Mouse (Mus musculus): Measurements from ENCODE around the gene Npepps. TPM values are rescaled to one million over a fixed set of nuclear protein-coding genes. Genes with fewer than 3 reads are reported as not detected.
"Not testable (repeated sequence)": the region's sequence is repeated elsewhere in the genome, so short reads cannot be mapped to it uniquely, and the experiment has no call there.

The Npepps gene
- total RNA-seq (2014; rRNA removed) (12.2 and 21.2 TPM in 2 replicates), polyA plus RNA-seq (2012; rRNA removed) (7.1 and 9.1 TPM in 2 replicates)

DNA sequence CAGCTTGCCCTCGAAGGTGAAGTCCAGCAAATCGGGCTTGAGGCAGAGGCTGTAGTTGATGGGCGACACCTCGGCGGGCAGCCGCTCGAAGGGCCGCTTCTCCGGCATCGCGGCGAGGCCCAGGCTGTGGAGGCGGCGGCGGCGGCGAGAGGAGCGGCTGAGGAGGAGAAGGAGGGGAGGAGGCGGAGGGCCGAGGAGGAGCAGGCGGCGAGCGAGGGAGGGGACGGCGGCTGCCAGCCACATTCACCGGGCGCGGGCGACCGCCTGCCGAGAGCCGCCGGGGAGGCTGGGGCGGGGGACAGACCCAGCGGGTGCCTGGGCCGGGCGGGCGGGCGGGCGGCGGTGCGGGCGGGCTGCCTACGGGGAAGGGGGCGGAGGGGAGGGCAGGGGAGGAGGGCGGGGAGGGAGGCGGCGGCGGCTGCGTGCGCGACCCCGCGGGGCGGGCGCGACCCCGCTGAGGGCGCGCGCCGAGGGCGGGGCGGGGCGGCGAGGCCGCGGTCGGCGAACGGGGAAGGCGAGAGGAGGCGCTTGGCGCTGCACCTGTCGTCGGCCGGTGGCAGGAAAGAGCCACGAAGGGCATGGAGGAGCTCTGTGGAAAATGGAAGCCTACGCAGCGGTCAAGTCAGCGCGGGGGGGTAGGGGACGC lies at the start of gene Npepps:
Npepps (minus strand) TSS at position 423 of the 646 bp plus-strand sequence.
- peak within 1 kb of the TSS; percentile 62 for H3K27ac ChIP-seq (replicated peaks; ENCODE audit: insufficient read depth, low read depth, low read length)
- H3K9ac ChIP-seq (ENCODE audit: low read depth, low read length) = peak within 1 kb of the TSS; percentile 100
- no peaks in the 10 kb centered on the region for H3K36me3 ChIP-seq (ENCODE audit: control insufficient read depth, insufficient read depth, low read length)
- TF ChIP-seq CTCF (IDR thresholded peaks at IDR 0.05; ENCODE audit: low read depth, low read length) (no peak; the same call in 1 of the 2 replicates), POLR2A (IDR thresholded peaks at IDR 0.05; ENCODE audit: extremely low read depth, insufficient read depth, low read length) (peak; percentile 64; the same call in 1 of the 2 replicates)
- peaks cover 14% of the 10 kb centered on the region for H3K4me1 ChIP-seq (ENCODE audit: control insufficient read depth, insufficient read depth, low read length)
- H3K27me3 ChIP-seq (ENCODE audit: control insufficient read depth, insufficient read depth, low read length) = no peaks in the 10 kb centered on the region
- peak within 1 kb of the TSS; percentile 100 for H3K4me3 ChIP-seq (ENCODE audit: insufficient read depth, low read depth, low read length)
- H3K79me2 ChIP-seq (ENCODE audit: control insufficient read depth, insufficient read depth, low read length) = peaks cover 29% of the 10 kb centered on the region
- DNase-seq (ENCODE audit: extremely low read depth, low read depth, low spot score) = peak; percentile 63
- WGBS = under 1% methylated on average over 59 of the region's 83 CpGs

DNA sequence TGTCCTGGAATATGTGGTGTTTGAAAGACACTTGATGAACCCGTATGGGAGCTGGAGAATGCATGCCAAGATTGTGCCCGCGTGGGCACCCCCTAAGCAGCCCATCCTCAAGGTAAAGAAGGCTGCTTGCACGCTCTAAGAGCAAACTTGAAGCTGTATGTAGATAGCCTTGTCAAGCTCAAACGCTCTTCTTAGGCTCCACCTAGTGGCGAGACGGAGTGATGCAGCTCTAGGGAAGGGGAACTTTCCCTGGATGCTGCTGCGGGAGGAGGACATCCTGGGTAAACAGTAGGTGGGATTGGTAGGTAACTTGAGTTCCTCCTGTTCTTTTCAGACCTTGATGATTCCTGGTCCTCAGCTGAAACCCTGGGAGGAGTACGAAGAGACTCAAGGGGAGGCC lies 47.7 kb upstream of the Npepps start:
- H3K36me3 ChIP-seq (ENCODE audit: control insufficient read depth, insufficient read depth, low read length) = peaks cover 17% of the 10 kb centered on the region
- peak; percentile 39 for DNase-seq (ENCODE audit: extremely low read depth, low read depth, low spot score)
- H3K27me3 ChIP-seq (ENCODE audit: control insufficient read depth, insufficient read depth, low read length) = no peaks in the 10 kb centered on the region
- no peak for TF ChIP-seq POLR2A (IDR thresholded peaks at IDR 0.05; ENCODE audit: extremely low read depth, insufficient read depth, low read length)
- peak; percentile 88 for TF ChIP-seq CTCF (IDR thresholded peaks at IDR 0.05; ENCODE audit: low read depth, low read length)
- peaks cover 5% of the 10 kb centered on the region for H3K4me1 ChIP-seq (ENCODE audit: control insufficient read depth, insufficient read depth, low read length)
- WGBS = 24% methylated on average over 9 of the region's 9 CpGs
- H3K9ac ChIP-seq (ENCODE audit: low read depth, low read length) = no peak overlapping the region
- H3K79me2 ChIP-seq (ENCODE audit: control insufficient read depth, insufficient read depth, low read length) = no peaks in the 10 kb centered on the region
- no peak overlapping the region for H3K4me3 ChIP-seq (ENCODE audit: insufficient read depth, low read depth, low read length)
- no peak overlapping the region for H3K27ac ChIP-seq (replicated peaks; ENCODE audit: insufficient read depth, low read depth, low read length)

DNA sequence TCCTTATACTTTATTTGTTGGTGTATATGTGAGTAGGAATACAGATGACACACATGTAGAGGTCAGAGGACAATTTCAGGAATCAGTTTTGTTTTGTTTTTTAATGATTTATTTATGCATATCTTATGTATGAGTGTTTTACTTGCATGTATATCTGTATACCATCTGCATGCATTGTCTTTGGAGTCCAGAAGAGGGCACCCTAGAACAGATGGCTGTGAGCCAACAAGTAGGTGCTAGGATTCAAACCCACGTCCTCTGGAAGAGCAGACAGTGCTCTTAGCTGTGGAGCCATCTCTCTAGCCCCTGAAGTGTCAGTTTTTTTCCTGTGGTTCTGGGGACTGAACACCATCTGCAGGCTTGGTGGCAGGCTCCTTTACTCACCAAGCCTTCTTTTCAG lies 44.8 kb upstream of the Npepps start:
- no peak for TF ChIP-seq POLR2A (IDR thresholded peaks at IDR 0.05; ENCODE audit: extremely low read depth, insufficient read depth, low read length)
- peak; percentile 42 for TF ChIP-seq CTCF (IDR thresholded peaks at IDR 0.05; ENCODE audit: low read depth, low read length)
- no peak overlapping the region for H3K4me3 ChIP-seq (ENCODE audit: insufficient read depth, low read depth, low read length)
- peaks cover 20% of the 10 kb centered on the region for H3K36me3 ChIP-seq (ENCODE audit: control insufficient read depth, insufficient read depth, low read length)
- no peak overlapping the region for H3K9ac ChIP-seq (ENCODE audit: low read depth, low read length)
- H3K27ac ChIP-seq (replicated peaks; ENCODE audit: insufficient read depth, low read depth, low read length) = no peak overlapping the region
- H3K4me1 ChIP-seq (ENCODE audit: control insufficient read depth, insufficient read depth, low read length) = no peaks in the 10 kb centered on the region
- no peak for DNase-seq (ENCODE audit: extremely low read depth, low read depth, low spot score)
- no peaks in the 10 kb centered on the region for H3K79me2 ChIP-seq (ENCODE audit: control insufficient read depth, insufficient read depth, low read length)
- 72% methylated on average over 1 of the region's 1 CpGs for WGBS
- H3K27me3 ChIP-seq (ENCODE audit: control insufficient read depth, insufficient read depth, low read length) = no peaks in the 10 kb centered on the region

DNA sequence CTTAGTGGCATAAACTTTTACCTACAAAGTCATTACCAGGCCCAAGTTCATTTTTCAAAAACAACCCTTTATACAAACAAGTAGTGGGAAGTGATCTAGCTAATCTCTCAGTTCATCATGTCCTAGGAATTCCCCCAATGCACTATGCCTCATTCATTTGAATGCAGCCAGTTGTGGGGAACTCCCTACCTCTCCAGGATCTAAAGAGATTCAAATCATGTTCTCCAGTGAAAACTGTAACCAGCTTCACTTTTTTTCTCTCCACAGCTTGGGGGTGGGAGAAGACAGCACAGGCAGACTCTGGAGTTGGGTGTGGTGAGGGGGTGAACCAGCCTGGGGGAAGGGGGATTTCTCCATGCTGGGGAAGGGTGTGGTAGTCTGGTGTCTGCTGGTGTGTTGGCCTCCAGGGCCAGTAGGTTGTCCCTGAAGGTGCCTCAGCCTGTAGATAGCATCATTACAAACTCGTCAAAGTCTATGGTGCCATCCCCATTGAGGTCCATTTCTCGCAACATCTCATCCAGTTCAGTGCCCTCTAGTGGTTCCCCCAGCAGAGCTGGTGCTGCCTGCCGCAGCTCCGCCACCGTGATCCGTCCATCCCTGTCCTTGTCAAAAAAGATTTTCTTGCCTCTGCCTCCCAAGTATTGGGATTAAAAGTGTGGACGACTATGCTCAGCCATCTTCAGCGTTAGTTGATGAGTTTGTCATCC lies 41.6 kb upstream of the Npepps start:
- H3K27ac ChIP-seq (replicated peaks; ENCODE audit: insufficient read depth, low read depth, low read length); H3K4me1 ChIP-seq (ENCODE audit: control insufficient read depth, insufficient read depth, low read length); H3K4me3 ChIP-seq (ENCODE audit: insufficient read depth, low read depth, low read length); H3K9ac ChIP-seq (ENCODE audit: low read depth, low read length); H3K27me3 ChIP-seq (ENCODE audit: control insufficient read depth, insufficient read depth, low read length); H3K79me2 ChIP-seq (ENCODE audit: control insufficient read depth, insufficient read depth, low read length): not testable (repeated sequence)
- peaks cover 10% of the 10 kb centered on the region for H3K36me3 ChIP-seq (ENCODE audit: control insufficient read depth, insufficient read depth, low read length)
- WGBS = 92% methylated on average over 8 of the region's 8 CpGs
- peak; percentile 30 for DNase-seq (ENCODE audit: extremely low read depth, low read depth, low spot score)

DNA sequence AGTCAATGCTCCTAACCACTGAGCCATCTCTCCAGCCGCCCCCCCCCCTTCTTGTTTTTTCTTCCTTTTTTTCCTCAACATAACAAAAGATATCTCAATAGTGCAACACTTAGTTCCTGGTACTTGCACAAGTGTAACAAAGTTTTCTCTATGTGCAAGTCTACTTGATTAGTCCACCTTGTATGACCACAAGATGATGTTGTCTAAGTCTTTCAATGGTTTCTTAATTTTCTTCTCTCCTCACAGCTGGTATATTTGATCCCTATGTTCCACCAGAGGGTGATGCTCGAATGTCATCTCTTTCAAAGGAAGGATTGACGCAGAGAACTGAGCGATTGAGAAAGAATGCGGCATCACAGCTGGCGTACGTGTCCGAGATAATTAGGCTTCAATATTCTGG lies 40.8 kb upstream of the Npepps start:
- no peak for DNase-seq (ENCODE audit: extremely low read depth, low read depth, low spot score)
- Histone ChIP-seq H3K79me2 (ENCODE audit: control insufficient read depth, insufficient read depth, low read length) (no peaks in the 10 kb centered on the region), H3K9ac (ENCODE audit: low read depth, low read length) (no peak overlapping the region), H3K4me1 (ENCODE audit: control insufficient read depth, insufficient read depth, low read length) (no peaks in the 10 kb centered on the region), H3K36me3 (ENCODE audit: control insufficient read depth, insufficient read depth, low read length) (peaks cover 10% of the 10 kb centered on the region), H3K27me3 (ENCODE audit: control insufficient read depth, insufficient read depth, low read length) (no peaks in the 10 kb centered on the region), H3K27ac (replicated peaks; ENCODE audit: insufficient read depth, low read depth, low read length) (no peak overlapping the region), H3K4me3 (ENCODE audit: insufficient read depth, low read depth, low read length) (no peak overlapping the region)
- no peak for TF ChIP-seq CTCF (IDR thresholded peaks at IDR 0.05; ENCODE audit: low read depth, low read length)
- TF ChIP-seq POLR2A (IDR thresholded peaks at IDR 0.05; ENCODE audit: extremely low read depth, insufficient read depth, low read length) = no peak
- 95% methylated on average over 8 of the region's 8 CpGs for WGBS

All from liver, adult 2 months (tissue).